Mouse (Mus musculus): ENCODE measurements around the gene Kdm5a. TPM values are rescaled to one million over a fixed set of nuclear protein-coding genes. Genes with fewer than 3 reads are reported as not detected.

The Kdm5a gene
- polyA plus RNA-seq, 1 experiment, result 69.1 TPM

GRCm38 (mm10) chr6:120488647-120489046 is 124.7 kb downstream of the Kdm5a start:
- no peak overlapping the region for H3K27ac ChIP-seq (ENCODE audit: insufficient read depth, low read depth, low read length)
- H3K4me1 ChIP-seq (ENCODE audit: control insufficient read depth, insufficient read depth, low read length), result peaks cover 36% of the 10 kb centered on the region
- 72% methylated on average over 3 of the region's 3 CpGs for WGBS
- no peak overlapping the region for H3K4me3 ChIP-seq (ENCODE audit: insufficient read depth, low read depth, low read length)
- no peak for TF ChIP-seq POLR2A (IDR thresholded peaks at IDR 0.05; ENCODE audit: insufficient read depth, low read depth, low read length)
- TF ChIP-seq CTCF (IDR thresholded peaks at IDR 0.05; ENCODE audit: insufficient read depth, low read depth, low read length), result no peak

DNA sequence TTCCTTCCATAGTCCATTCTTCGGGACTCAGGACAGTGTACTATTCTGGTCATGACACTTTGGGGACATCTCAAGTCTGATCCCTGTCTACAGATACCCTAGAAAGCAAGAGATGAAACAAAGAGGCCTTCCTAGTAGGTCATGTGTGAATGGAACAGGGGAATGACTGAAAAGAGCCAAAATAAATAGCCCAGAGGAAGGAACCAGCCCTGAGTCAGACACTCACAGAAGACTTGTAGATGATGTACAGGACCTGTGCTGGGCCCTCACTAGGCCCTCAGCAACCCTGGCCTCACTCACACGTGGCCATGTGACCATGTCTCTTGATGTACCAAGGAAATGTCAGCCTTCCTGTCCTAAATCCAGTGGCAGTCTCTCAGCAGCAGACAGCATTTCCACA is 125.5 kb downstream of the Kdm5a start:
- H3K4me1 ChIP-seq (ENCODE audit: control insufficient read depth, insufficient read depth, low read length), result peaks cover 39% of the 10 kb centered on the region
- TF ChIP-seq CTCF (IDR thresholded peaks at IDR 0.05; ENCODE audit: insufficient read depth, low read depth, low read length) (no peak), POLR2A (IDR thresholded peaks at IDR 0.05; ENCODE audit: insufficient read depth, low read depth, low read length) (no peak)
- 60% methylated on average over 2 of the region's 2 CpGs for WGBS
- 0 out of 2 replicates have a peak overlapping the region, but pooled peaks have one; percentile 24 for H3K4me3 ChIP-seq (ENCODE audit: insufficient read depth, low read depth, low read length)
- H3K27ac ChIP-seq (ENCODE audit: insufficient read depth, low read depth, low read length), result no peak overlapping the region

GRCm38 (mm10) chr6:120491064-120491463 is 127.1 kb downstream of the Kdm5a start:
- Histone ChIP-seq H3K4me3 (ENCODE audit: insufficient read depth, low read depth, low read length) (peak overlapping the region; percentile 89), H3K27ac (ENCODE audit: insufficient read depth, low read depth, low read length) (no peak overlapping the region), H3K4me1 (ENCODE audit: control insufficient read depth, insufficient read depth, low read length) (peaks cover 46% of the 10 kb centered on the region)
- WGBS, result 16% methylated on average over 7 of the region's 7 CpGs
- no peak for TF ChIP-seq POLR2A (IDR thresholded peaks at IDR 0.05; ENCODE audit: insufficient read depth, low read depth, low read length)
- TF ChIP-seq CTCF (IDR thresholded peaks at IDR 0.05; ENCODE audit: insufficient read depth, low read depth, low read length), result no peak

DNA sequence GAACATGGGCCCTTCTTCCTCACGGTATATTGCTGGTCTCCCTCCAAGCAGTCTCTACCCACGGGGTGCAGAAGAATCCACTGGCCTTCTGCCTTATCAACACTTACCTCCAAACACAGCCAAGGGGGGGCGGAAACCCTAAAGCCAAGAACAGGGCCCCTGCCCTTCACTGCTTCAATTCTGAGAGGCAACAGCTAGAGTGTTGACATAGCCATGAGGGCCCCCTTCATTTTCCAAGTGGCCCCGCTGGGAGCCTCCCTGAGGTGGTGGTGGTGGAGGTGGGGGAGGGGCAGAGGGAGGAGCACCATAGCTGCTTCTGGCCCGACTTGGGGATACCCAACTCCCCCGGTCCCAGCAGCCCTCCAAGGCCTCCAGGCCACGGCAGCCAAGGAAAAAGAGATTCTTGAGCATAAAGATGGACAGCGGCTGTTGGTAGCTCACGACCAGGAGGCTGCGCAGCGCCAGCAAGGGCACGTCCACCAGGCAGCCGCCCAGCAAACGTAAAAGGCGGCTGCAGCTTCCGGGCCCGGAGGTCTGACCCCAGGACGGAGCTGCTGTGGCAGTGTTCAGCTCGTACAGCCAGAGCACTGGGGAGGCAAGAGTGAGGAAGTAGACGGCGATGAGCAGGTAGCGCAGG is 128.1 kb downstream of the Kdm5a start:
- 15% methylated on average over 22 of the region's 22 CpGs for WGBS
- Histone ChIP-seq H3K4me3 (ENCODE audit: insufficient read depth, low read depth, low read length) (peak overlapping the region; percentile 89), H3K27ac (ENCODE audit: insufficient read depth, low read depth, low read length) (peak overlapping the region; percentile 27; the same call in 1 of the 2 replicates), H3K4me1 (ENCODE audit: control insufficient read depth, insufficient read depth, low read length) (peaks cover 46% of the 10 kb centered on the region)
- TF ChIP-seq POLR2A (IDR thresholded peaks at IDR 0.05; ENCODE audit: insufficient read depth, low read depth, low read length), result no peak

- no peak; the same call in 1 of the 2 replicates for TF ChIP-seq POLR2A (IDR thresholded peaks at IDR 0.05; ENCODE audit: insufficient read depth, low read depth, low read length)
- TF ChIP-seq CTCF (IDR thresholded peaks at IDR 0.05; ENCODE audit: insufficient read depth, low read depth, low read length), result no peak
- under 1% methylated on average over 95 of the region's 95 CpGs for WGBS
- peaks cover 46% of the 10 kb centered on the region for H3K4me1 ChIP-seq (ENCODE audit: control insufficient read depth, insufficient read depth, low read length)
- H3K27ac ChIP-seq (ENCODE audit: insufficient read depth, low read depth, low read length), result peak overlapping the region; percentile 84; the same call in 1 of the 2 replicates
- peak overlapping the region; percentile 89 for H3K4me3 ChIP-seq (ENCODE audit: insufficient read depth, low read depth, low read length)
These were observed 128.8 kb downstream of the Kdm5a start for GRCm38 (mm10) chr6:120492499-120493373.

GRCm38 (mm10) chr6:120493374-120494181 is 129.7 kb downstream of the Kdm5a start, which contains the start of gene Tmem121b:
Gene Tmem121b, minus strand, starts transcription at chr6:120493807.
- peak; percentile 68 for TF ChIP-seq POLR2A (IDR thresholded peaks at IDR 0.05; ENCODE audit: insufficient read depth, low read depth, low read length)
- TF ChIP-seq CTCF (IDR thresholded peaks at IDR 0.05; ENCODE audit: insufficient read depth, low read depth, low read length), result no peak
- peaks cover 46% of the 10 kb centered on the region for H3K4me1 ChIP-seq (ENCODE audit: control insufficient read depth, insufficient read depth, low read length)
- H3K27ac ChIP-seq (ENCODE audit: insufficient read depth, low read depth, low read length), result peak within 1 kb of the TSS; percentile 84
- peak within 1 kb of the TSS; percentile 89 for H3K4me3 ChIP-seq (ENCODE audit: insufficient read depth, low read depth, low read length)
- under 1% methylated on average over 78 of the region's 84 CpGs for WGBS

Other genes with a start within 250 kb of the Kdm5a start
- gene D330020A13Rik, start 69.8 kb upstream of the Kdm5a start, polyA plus RNA-seq (2012; ENCODE audit: insufficient read depth, insufficient read length, low replicate concordance, missing spikeins), result not detected in 2 replicates
- gene B4galnt3, start 69.6 kb upstream of the Kdm5a start, polyA plus RNA-seq (2012; ENCODE audit: insufficient read depth, insufficient read length, low replicate concordance, missing spikeins), result not detected in 2 replicates
- gene Ccdc77, start 250 bp downstream of the Kdm5a start, polyA plus RNA-seq (2012; ENCODE audit: insufficient read depth, insufficient read length, low replicate concordance, missing spikeins), result not detected in 2 replicates
- 39.1 TPM in 1 of 2 replicates, not detected in the other for gene Il17ra, start 99.1 kb downstream of the Kdm5a start, polyA plus RNA-seq (2012; ENCODE audit: insufficient read depth, insufficient read length, low replicate concordance, missing spikeins)
- gene Tmem121b, start 129.7 kb downstream of the Kdm5a start, polyA plus RNA-seq (2012; ENCODE audit: insufficient read depth, insufficient read length, low replicate concordance, missing spikeins), result not detected in 2 replicates
- not detected in 2 replicates for gene Hdhd5, start 167.2 kb downstream of the Kdm5a start, polyA plus RNA-seq (2012; ENCODE audit: insufficient read depth, insufficient read length, low replicate concordance, missing spikeins)

Data from olfactory bulb, adult 2 months (tissue).